Mouse (Mus musculus) bone marrow, adult 2 months (tissue): ENCODE results near the gene Il1rn. TPM values are rescaled to one million over a fixed set of nuclear protein-coding genes. Genes with fewer than 3 reads are reported as not detected.
A peak's percentile ranks its signal among the peaks of the same experiment; 100 is the strongest.

Experiments used
- H3K27ac ChIP-seq: fragments of 200-500 bp; 2 replicates; pipeline ENCODE4 v1.5.1; 2012; ENCODE audit warnings: low read depth, mild to moderate bottlenecking, control low read depth, inconsistent platforms, low read length; ENCODE audit not compliant: control insufficient read depth, poor library complexity, insufficient read depth
- H3K4me1 ChIP-seq: fragments of 200-500 bp; 2 replicates; pipeline ENCODE4 v1.6.1; 2011; ENCODE audit warnings: low read length; ENCODE audit not compliant: control insufficient read depth, insufficient read depth
- H3K4me3 ChIP-seq: fragments of 200-500 bp; replicated peaks from 2 replicates; pipeline ENCODE3; 2011; ENCODE audit warnings: mild to moderate bottlenecking, low read depth, low read length, control low read depth; ENCODE audit not compliant: control insufficient read depth
- CTCF ChIP-seq: fragments of 200-500 bp; IDR thresholded peaks from 2 replicates; pipeline ENCODE4 v1.5.1; 2011; ENCODE audit warnings: low read length, control low read depth; ENCODE audit not compliant: control insufficient read depth, insufficient read depth
- POLR2A ChIP-seq: fragments of 200-500 bp; IDR thresholded peaks from 2 replicates; pipeline ENCODE4 v1.6.1; 2011; ENCODE audit warnings: low read depth, mild to moderate bottlenecking, control low read depth, low read length, borderline replicate concordance; ENCODE audit not compliant: control insufficient read depth
- WGBS: fragments of 180-500 bp; shearing (Covaris S2); methylation state at CpG from one replicate; pipeline ENCODE4 v1.1.7; 2018; 5-methylcytosine and 5-hydroxymethylcytosine counted together
- polyA plus RNA-seq: library from polyadenylated mRNA; stranded (reverse); fragments of >200 nt; gene quantifications from 2 replicates; pipeline ENCODE4 v1.2.4, GENCODE M21; 2011; ENCODE audit warnings: low replicate concordance; ENCODE audit not compliant: missing spikeins, insufficient read depth, insufficient read length

Il1rn gene
- polyA plus RNA-seq, 1 experiment: 21.4 TPM

DNA sequence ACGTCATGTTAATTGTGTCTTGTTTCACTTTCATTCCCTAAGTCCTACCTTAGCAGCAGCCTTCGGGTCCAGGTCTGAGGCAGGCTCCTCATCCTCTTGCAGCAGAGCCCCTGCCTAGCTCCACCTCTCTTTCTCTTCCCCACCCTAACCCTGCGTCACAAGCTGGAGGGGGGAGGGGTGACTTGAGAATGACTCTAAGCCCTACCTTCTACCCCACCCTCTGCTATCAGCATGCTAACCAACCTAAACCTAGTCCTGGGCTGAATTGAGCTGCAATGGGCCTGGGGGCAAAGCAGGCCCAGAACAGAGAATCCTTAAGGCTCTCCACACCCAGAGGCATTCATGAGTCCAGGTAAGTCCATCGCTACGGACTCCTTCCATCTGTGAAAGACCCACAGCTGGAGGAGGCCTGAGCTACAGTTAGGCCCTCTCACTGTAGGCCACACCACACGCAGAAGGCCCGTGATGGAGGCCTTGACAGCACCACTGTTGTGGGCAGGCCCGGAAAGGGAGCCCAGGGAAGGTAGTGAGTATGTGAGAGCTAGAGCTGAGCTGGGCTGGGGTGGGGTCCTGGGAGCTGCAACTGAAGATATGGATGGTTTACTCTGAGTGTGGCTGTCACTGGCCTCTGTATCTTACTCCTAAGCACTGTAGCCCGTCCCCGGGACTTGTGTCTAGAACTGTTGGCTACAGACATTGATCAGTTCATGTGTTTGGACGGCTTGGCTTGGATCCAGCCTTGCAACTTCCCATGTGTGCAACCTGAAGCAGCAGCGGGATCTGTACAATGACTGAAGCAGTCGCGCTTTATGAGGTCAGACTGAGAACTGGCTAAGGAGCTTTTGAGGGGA is 48.7 kb downstream of the Il1rn start:
- peak overlapping the region; percentile 92 for H3K27ac ChIP-seq
- peaks cover 18% of the 10 kb centered on the region for H3K4me1 ChIP-seq
- no peak for TF ChIP-seq POLR2A
- 12% methylated on average over 14 of the region's 14 CpGs for WGBS
- peak overlapping the region; percentile 67 for H3K4me3 ChIP-seq

DNA sequence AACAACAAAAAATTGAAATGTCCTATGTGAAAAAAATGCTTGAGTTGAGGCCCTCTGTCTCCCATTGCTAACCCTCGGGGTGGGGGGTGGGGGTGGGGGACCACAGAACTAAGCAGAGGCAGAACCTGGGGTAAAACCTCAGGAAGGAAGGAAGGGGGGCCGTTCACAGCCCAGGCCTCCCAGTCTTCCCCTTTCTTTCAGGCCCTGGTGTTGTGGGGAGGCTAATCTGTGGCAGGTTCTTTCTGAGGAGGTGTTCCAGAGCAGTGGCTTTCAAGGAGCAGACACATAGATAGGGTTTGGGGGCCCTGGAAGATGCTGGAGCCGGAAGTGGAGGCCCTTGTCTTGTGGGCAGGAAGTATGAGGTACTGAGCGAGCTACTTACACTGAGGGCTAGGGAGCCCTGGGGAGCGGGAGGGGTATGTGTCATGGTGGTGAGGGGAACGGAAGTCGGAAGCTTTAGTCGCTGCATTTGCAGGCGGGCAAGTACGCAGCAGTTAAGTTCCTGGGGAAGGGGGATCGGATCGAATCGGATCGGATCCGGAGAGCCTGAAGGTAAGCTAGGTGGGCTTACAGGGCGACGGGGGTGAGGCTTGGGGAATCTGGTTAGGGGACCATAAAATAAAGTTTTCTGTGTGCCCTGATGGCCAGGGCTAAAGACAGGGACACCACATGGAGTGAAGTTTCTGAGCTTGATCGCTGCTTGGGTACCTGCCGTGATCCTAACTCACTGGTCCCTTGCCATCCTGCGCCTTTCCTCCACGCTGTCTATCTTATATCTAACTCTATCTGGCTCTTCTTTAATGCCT is 49.7 kb downstream of the Il1rn start:
- 2% methylated on average over 21 of the region's 21 CpGs for WGBS
- Histone ChIP-seq H3K27ac (peak overlapping the region; percentile 94), H3K4me3 (peak overlapping the region; percentile 79), H3K4me1 (peaks cover 18% of the 10 kb centered on the region)
- TF ChIP-seq CTCF (no peak), POLR2A (peak; percentile 48; the same call in 1 of the 2 replicates)

DNA sequence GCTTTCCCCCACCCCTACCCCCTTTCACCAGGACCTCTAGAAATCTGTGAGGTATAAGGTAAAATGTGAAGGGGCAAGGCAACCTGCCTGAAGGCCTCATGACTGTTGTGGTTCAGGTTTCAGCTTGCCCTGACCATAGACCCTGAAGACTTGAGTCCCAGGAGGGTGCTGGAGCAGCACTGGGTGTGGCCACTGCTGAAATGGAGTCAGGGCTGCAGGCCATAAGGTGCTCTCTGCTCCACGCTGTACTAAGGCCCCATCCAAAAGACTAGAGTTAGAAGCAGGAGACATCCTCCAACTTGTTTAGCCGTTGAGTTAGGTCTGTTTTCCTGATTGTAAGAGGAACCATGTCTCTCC is 50.3 kb downstream of the Il1rn start:
- TF ChIP-seq POLR2A: no peak
- TF ChIP-seq CTCF: no peak
- 0% methylated on average over 2 of the region's 2 CpGs for WGBS
- Histone ChIP-seq H3K4me3 (peak overlapping the region; percentile 79), H3K4me1 (peaks cover 18% of the 10 kb centered on the region), H3K27ac (peak overlapping the region; percentile 94)

DNA sequence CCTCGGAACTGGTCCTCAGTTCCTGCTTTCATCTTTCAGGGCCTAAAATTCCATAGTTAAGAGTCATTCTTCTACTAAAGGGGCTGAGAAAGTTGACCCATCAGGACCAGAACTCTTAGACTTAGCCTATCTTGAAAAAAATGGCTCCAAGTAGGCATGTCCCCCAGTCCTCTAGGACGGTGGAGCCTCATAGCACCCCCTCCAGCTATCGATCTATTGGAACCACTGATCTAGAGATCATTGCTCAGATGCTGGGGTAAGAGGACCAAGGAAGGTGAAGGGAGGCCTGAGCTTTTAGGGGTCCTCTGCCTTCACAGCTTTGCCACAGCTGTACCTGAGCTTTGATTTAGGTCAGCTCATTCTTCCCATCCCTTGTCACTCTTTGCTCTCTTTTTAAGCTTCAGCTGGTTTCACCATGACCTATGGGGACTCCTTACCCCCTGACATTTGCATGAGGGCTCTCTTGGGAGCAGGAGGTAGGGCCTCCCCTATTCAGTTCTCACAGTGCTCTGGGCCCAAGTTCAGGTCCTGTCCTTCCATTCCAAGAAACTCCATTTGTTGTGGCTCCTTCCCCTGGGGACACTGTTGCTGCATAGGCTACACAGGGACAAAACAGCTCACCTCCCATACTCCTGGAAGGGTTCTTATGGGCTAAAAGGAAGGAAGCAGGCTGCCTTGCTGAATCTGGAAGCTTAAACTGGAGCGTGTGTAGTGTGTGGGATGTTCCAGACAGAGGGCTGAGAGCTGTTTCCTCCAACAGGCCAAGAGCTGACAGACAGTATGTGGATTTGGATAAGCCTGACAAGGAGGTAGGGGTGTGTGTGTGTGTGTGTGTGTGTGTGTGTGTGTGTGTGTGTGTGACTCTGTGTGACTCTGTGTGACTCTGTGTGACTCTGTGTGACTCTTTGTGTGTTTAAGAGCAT is 51.0 kb downstream of the Il1rn start:
- Histone ChIP-seq H3K4me1 (peaks cover 16% of the 10 kb centered on the region), H3K27ac (no peak overlapping the region), H3K4me3 (peak overlapping the region; percentile 79)
- TF ChIP-seq CTCF (no peak), POLR2A (no peak)
- 19% methylated on average over 4 of the region's 4 CpGs for WGBS

DNA sequence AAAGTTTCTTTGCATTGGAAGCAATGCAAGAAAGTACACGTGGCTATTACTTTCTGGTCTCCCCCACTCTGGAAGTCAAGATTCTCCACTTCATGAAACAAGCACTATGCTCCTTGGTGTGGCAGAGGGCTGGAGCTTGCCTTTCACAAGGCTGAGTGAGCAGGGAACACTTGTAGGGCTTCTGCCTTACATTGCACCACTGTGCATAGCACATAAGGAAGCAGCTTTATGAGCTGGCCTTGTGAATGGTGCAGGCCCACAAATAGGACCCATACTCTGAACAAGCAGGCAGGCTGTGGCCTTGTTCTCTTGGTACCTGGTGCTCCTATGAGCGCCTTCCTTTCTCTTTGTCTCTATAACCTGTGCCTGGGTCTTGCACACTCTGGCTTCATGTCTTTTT is 56.6 kb downstream of the Il1rn start:
- Histone ChIP-seq H3K4me1 (peaks cover 1% of the 10 kb centered on the region; the same call in 1 of the 2 replicates), H3K4me3 (no peak overlapping the region), H3K27ac (no peak overlapping the region)
- TF ChIP-seq POLR2A (no peak), CTCF (no peak)
- WGBS: 83% methylated on average over 2 of the region's 2 CpGs

DNA sequence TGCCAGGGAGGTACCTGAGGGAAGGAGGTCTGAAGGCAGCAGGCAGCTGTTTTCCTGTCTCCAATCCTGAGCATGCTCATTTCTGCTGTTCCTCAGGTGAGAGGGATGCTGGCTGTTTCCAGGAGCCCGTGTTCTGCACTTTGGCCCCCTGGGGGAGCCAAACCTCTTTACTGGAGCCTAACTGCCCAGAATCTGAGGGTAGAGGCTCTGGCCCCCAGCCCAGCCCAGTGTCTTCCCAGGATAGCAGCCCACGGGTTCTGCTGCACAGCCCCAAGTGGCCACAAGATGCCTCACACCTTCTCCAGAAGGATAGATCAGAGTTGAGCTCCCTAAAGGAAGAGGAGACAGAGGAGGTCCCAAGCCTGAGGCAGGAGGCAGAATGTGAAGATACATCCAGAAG is 60.5 kb downstream of the Il1rn start:
- no peak overlapping the region for H3K27ac ChIP-seq
- 36% methylated on average over 2 of the region's 2 CpGs for WGBS
- no peak for TF ChIP-seq CTCF
- H3K4me3 ChIP-seq: no peak overlapping the region
- H3K4me1 ChIP-seq: no peaks in the 10 kb centered on the region

DNA sequence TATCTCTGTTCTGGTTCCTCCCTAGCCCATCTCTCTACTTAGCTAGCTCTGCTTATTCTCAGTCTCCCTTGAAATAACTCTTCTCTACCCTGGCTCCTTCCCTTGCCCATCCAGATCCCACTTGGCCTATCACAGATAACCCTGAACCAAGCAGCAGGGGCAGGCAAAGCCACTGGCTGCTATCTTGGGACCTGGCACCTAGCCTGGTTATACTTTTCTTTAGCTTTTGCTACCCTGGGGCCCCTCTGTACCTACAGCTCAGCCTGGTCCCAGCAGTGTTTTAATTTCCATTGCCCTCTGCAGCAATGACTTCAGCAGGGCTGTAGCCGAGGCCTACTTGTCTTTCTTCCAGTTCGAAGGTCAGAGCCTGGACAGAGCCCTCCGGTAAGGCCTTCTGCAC is 64.1 kb downstream of the Il1rn start:
- H3K4me3 ChIP-seq: no peak overlapping the region
- no peaks in the 10 kb centered on the region for H3K4me1 ChIP-seq
- WGBS: 81% methylated on average over 3 of the region's 3 CpGs
- TF ChIP-seq CTCF (no peak), POLR2A (no peak)
- H3K27ac ChIP-seq: no peak overlapping the region

Other genes starting within 250 kb of the Il1rn start
- not detected in 2 replicates for gene Tbpl2, start 240.3 kb upstream of the Il1rn start, polyA plus RNA-seq
- gene Il1f8, start 183.7 kb upstream of the Il1rn start, polyA plus RNA-seq: not detected in 2 replicates
- 3.7 and 18.1 TPM in 2 replicates for gene Il1f9, start 150.4 kb upstream of the Il1rn start, polyA plus RNA-seq
- not detected in 2 replicates for gene Il1f6, start 121.4 kb upstream of the Il1rn start, polyA plus RNA-seq
- gene Il1f5, start 59.9 kb upstream of the Il1rn start, polyA plus RNA-seq: not detected in 2 replicates
- not detected in 2 replicates for gene Il1f10, start 45.7 kb upstream of the Il1rn start, polyA plus RNA-seq
- 20.3 and 32.2 TPM in 2 replicates for gene Psd4, start 30.7 kb downstream of the Il1rn start, polyA plus RNA-seq
- 0.32 and 1.6 TPM in 2 replicates for gene Pax8, start 138.7 kb downstream of the Il1rn start, polyA plus RNA-seq